Mouse (Mus musculus): ENCODE measurements at regions not wholly inside any gene's neighbourhood (a gene's known extent, or its start where the extent isn't known, plus 50 kb on each side); places are given as distances from the start of the nearest gene placed in this dataset.

DNA sequence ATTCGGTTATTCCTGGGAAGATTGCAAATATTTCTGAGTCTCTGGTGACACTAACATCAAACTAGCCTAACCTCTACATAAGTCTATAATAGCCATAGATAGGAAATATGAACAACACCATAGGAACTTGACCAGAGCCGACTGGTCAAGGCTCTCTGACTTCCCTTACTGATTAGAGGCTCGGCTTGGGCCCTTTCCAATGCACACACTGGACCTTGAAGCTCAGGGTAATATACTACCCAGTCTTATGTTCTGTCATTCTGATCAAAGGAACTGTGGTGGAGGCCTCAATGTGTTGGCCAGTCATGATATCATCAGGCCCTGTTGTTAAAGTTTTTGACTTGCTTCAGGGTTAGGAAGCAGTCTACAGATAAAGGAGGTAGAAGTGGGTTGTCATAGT, 243.8 kb upstream of the Rora start:
- no peak overlapping the region for H3K4me3 ChIP-seq (ENCODE audit: low read depth, low read length)
- no peaks in the 10 kb centered on the region for H3K36me3 ChIP-seq (ENCODE audit: insufficient read depth)
- no peak for TF ChIP-seq CTCF (IDR thresholded peaks at IDR 0.05; ENCODE audit: low read depth)
- no peak overlapping the region for H3K4me2 ChIP-seq (ENCODE audit: low read depth)
- no peaks in the 10 kb centered on the region for H3K27me3 ChIP-seq (ENCODE audit: insufficient read depth, low read length)
- no peaks in the 10 kb centered on the region for H3K4me1 ChIP-seq (ENCODE audit: insufficient read depth)
- H3K27ac ChIP-seq (ENCODE audit: low read depth, low read length), result no peak overlapping the region
- H3K9me3 ChIP-seq (ENCODE audit: low read length), result no peaks in the 10 kb centered on the region
- DNase-seq (no peak), ATAC-seq (no peak)
- 90% methylated on average over 3 of the region's 3 CpGs for WGBS
- H3K9ac ChIP-seq, result no peak overlapping the region

DNA sequence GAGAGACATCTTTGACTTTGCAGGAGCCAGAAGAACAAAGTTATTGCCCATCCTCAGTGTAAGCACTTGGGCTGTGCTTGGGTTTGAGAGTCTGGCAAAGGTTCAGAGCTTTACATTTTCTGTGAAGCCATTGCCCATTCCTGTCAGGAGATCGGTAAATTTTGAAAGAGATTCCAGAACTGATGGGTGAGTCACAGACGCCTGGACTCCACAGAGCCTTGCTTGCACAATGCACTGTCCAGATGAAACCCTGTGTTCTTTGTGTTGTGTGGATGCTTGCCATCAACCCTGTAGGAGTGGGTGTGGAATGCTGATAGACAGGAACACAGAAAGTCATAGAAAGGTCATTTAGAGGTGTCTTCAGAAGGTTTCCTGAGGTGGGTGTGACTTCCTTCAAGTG, 227.3 kb upstream of the Rora start:
- H3K27ac ChIP-seq (ENCODE audit: low read depth, low read length), result no peak overlapping the region
- no peak overlapping the region for H3K9ac ChIP-seq
- DNase-seq, result no peak
- 82% methylated on average over 2 of the region's 2 CpGs for WGBS
- no peak overlapping the region for H3K4me3 ChIP-seq (ENCODE audit: low read depth, low read length)
- H3K9me3 ChIP-seq (ENCODE audit: low read length), result no peaks in the 10 kb centered on the region
- H3K36me3 ChIP-seq (ENCODE audit: insufficient read depth), result no peaks in the 10 kb centered on the region
- TF ChIP-seq CTCF (IDR thresholded peaks at IDR 0.05; ENCODE audit: low read depth), result no peak
- no peaks in the 10 kb centered on the region for H3K27me3 ChIP-seq (ENCODE audit: insufficient read depth, low read length)
- no peaks in the 10 kb centered on the region for H3K4me1 ChIP-seq (ENCODE audit: insufficient read depth)
- ATAC-seq, result no peak
- no peak overlapping the region for H3K4me2 ChIP-seq (ENCODE audit: low read depth)

DNA sequence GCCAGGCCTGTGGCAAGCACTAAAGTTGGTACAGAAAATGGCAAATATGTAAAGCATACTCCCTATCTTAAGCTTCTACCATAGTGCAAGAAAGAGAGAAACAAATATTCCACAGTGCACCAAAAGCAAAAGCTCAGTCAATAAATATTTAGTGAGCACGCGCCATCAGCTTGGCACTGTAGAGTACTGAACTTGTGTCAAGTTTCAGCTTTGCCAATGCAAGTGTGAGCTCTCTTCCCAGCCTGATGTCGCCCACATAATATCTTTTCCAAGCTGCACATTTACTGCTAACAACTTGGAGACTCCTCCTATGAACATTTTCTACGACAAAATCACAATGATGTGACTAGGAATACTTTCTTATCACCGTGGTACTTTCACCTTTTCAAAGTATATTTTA, 190.8 kb upstream of the Rora start:
- no peak for ATAC-seq
- Histone ChIP-seq H3K4me3 (ENCODE audit: low read depth, low read length) (no peak overlapping the region), H3K27me3 (ENCODE audit: insufficient read depth, low read length) (no peaks in the 10 kb centered on the region), H3K4me1 (ENCODE audit: insufficient read depth) (no peaks in the 10 kb centered on the region), H3K36me3 (ENCODE audit: insufficient read depth) (no peaks in the 10 kb centered on the region), H3K9me3 (ENCODE audit: low read length) (no peaks in the 10 kb centered on the region), H3K9ac (no peak overlapping the region), H3K27ac (ENCODE audit: low read depth, low read length) (no peak overlapping the region), H3K4me2 (ENCODE audit: low read depth) (no peak overlapping the region)
- no peak for TF ChIP-seq CTCF (IDR thresholded peaks at IDR 0.05; ENCODE audit: low read depth)
- peak; percentile 61 for DNase-seq
- 68% methylated on average over 5 of the region's 5 CpGs for WGBS

DNA sequence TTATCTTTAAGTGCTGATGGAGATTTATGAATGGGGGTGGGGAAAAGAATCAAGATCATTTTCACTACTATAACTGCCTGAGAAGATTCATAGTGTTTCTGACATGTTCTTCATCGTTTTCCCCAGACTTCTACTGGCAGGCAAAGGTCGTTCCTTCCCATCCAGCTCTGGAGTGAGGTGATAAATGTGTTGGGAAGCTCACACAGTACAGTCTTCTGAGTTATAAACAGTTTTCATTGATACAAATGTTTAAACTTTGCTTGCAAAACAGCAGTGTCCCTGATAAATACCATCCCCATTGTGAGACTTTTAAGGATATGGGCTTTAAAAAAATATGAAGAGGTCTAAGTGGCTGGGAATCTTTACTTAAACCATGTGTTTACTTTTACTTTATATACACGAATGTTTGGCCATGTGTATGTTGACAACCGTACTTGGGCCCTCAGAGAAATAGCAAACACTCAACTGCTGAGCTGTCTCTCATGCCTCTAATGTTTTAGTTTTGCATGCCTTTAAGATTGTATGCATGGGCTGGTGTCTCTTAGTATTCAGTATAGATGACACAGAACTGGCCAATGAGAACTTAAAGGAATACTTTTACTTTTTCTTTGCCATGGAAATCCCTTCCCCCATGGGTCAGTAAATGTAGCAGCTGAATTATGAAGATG, 189.8 kb upstream of the Rora start:
- Histone ChIP-seq H3K4me3 (ENCODE audit: low read depth, low read length) (no peak overlapping the region), H3K4me1 (ENCODE audit: insufficient read depth) (no peaks in the 10 kb centered on the region), H3K27me3 (ENCODE audit: insufficient read depth, low read length) (no peaks in the 10 kb centered on the region), H3K9me3 (ENCODE audit: low read length) (no peaks in the 10 kb centered on the region), H3K36me3 (ENCODE audit: insufficient read depth) (no peaks in the 10 kb centered on the region), H3K9ac (no peak overlapping the region), H3K4me2 (ENCODE audit: low read depth) (no peak overlapping the region), H3K27ac (ENCODE audit: low read depth, low read length) (no peak overlapping the region)
- no peak for DNase-seq
- no peak for TF ChIP-seq CTCF (IDR thresholded peaks at IDR 0.05; ENCODE audit: low read depth)
- ATAC-seq, result no peak
- 84% methylated on average over 4 of the region's 4 CpGs for WGBS

DNA sequence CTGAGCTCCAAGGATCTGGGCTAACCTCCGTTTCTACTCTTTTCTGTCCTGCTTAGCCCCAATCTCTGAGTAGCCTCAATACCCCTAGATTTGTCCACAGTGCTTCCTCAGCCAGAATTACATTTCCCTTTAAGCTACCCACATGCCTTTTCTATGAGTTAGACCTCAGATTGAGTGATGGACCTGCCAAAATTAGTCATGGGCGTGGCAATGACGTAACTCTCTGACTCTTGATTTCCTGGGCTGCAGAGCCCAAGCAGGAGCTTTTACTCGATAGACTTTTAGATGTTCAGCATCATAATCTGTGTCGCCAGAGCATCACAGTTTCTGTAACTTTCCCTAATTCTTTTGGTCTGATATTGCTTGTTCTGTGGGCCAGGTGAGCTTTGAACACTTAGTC, 186.9 kb upstream of the Rora start:
- no peaks in the 10 kb centered on the region for H3K27me3 ChIP-seq (ENCODE audit: insufficient read depth, low read length)
- no peak overlapping the region for H3K4me3 ChIP-seq (ENCODE audit: low read depth, low read length)
- H3K9ac ChIP-seq, result no peak overlapping the region
- H3K9me3 ChIP-seq (ENCODE audit: low read length), result no peaks in the 10 kb centered on the region
- no peak for DNase-seq
- no peaks in the 10 kb centered on the region for H3K36me3 ChIP-seq (ENCODE audit: insufficient read depth)
- TF ChIP-seq CTCF (IDR thresholded peaks at IDR 0.05; ENCODE audit: low read depth), result no peak
- H3K4me1 ChIP-seq (ENCODE audit: insufficient read depth), result no peaks in the 10 kb centered on the region
- H3K4me2 ChIP-seq (ENCODE audit: low read depth), result no peak overlapping the region
- no peak overlapping the region for H3K27ac ChIP-seq (ENCODE audit: low read depth, low read length)
- WGBS, result 87% methylated on average over 5 of the region's 5 CpGs
- no peak for ATAC-seq

DNA sequence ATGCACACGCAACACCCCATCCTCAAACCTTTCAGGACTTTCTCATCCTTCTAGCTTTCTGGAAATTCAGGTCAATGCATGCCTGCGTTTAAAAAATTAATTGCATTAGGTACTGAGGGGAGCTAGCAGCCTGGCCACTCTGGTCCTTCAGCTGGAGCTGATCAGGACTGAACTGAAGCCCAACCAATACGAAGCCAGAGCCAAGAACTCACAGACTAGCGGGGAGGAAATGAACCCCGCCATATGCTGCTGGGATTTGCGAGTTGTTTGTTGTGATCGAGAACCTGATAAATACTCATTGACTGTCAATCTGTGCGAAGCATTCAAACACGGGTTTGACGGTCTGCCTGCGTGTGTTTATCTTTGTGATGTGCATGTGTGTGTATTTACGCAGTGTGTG, 177.2 kb upstream of the Rora start:
- H3K27me3 ChIP-seq (ENCODE audit: insufficient read depth, low read length), result no peaks in the 10 kb centered on the region
- DNase-seq (no peak), ATAC-seq (no peak)
- WGBS, result 80% methylated on average over 12 of the region's 12 CpGs
- H3K27ac ChIP-seq (ENCODE audit: low read depth, low read length), result no peak overlapping the region
- H3K36me3 ChIP-seq (ENCODE audit: insufficient read depth), result no peaks in the 10 kb centered on the region
- no peaks in the 10 kb centered on the region for H3K4me1 ChIP-seq (ENCODE audit: insufficient read depth)
- no peak overlapping the region for H3K4me2 ChIP-seq (ENCODE audit: low read depth)
- H3K9ac ChIP-seq, result no peak overlapping the region
- TF ChIP-seq CTCF (IDR thresholded peaks at IDR 0.05; ENCODE audit: low read depth), result no peak
- no peaks in the 10 kb centered on the region for H3K9me3 ChIP-seq (ENCODE audit: low read length)
- H3K4me3 ChIP-seq (ENCODE audit: low read depth, low read length), result no peak overlapping the region

DNA sequence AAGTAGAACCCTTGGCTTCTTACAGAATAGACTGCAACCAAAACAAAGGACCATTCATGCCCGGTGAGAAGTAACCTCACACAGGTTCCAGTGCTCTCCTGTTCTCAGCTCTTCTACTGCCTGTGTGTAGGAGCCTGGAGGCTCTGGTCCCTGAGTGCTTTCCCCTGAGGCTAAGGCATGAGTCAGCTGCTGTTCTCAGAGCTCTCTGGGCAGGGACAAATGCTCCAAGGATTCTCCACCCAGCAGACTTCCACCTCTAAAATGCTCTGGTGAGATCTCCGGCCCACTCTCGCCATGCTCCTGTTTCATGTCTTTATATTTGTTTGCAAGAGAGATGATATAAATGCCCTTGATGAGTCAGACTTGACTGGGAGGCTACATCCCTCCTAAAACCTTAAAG, 176.1 kb upstream of the Rora start:
- ATAC-seq, result no peak
- H3K9ac ChIP-seq, result no peak overlapping the region
- H3K27me3 ChIP-seq (ENCODE audit: insufficient read depth, low read length), result no peaks in the 10 kb centered on the region
- no peak for DNase-seq
- H3K4me2 ChIP-seq (ENCODE audit: low read depth), result no peak overlapping the region
- no peaks in the 10 kb centered on the region for H3K36me3 ChIP-seq (ENCODE audit: insufficient read depth)
- 69% methylated on average over 3 of the region's 3 CpGs for WGBS
- no peak overlapping the region for H3K27ac ChIP-seq (ENCODE audit: low read depth, low read length)
- no peaks in the 10 kb centered on the region for H3K4me1 ChIP-seq (ENCODE audit: insufficient read depth)
- H3K4me3 ChIP-seq (ENCODE audit: low read depth, low read length), result no peak overlapping the region
- no peaks in the 10 kb centered on the region for H3K9me3 ChIP-seq (ENCODE audit: low read length)
- no peak for TF ChIP-seq CTCF (IDR thresholded peaks at IDR 0.05; ENCODE audit: low read depth)

Measured in forebrain, postnatal 0 days (tissue).